Mouse (Mus musculus) Patski (cell line): ENCODE measurements around the gene Gm21188. TPM values are rescaled to one million over a fixed set of nuclear protein-coding genes. Genes with fewer than 3 reads are reported as not detected.
"Not testable (repeated sequence)": the region's sequence is repeated elsewhere in the genome, so short reads cannot be mapped to it uniquely, and the experiment has no call there.

Source experiments
- ATAC-seq: fragments of 100-300 bp; one replicate; pipeline ENCODE4 v1.8.0; 2021
- CTCF ChIA-PET: fragments of 350-600 bp; sonication (Branson Sonifier 250); formaldehyde crosslinking; loops from one replicate; lab custom pipeline; 2022; ENCODE audit warnings: inconsistent platforms; lab: Charles Lee
- POLR2A ChIA-PET: fragments of 350-600 bp; sonication (Branson Sonifier 250); formaldehyde crosslinking; loops from one replicate; lab custom pipeline; 2022; ENCODE audit warnings: antibody characterized with exemption, inconsistent platforms; lab: Charles Lee
- DNase-seq: peaks from one replicate; pipeline ENCODE4 v3.0.0-alpha.2; 2011; ENCODE audit warnings: low read depth, low spot score
- H3K27me3 ChIP-seq: fragments of 371-371 bp; one replicate; pipeline ENCODE4 v1.5.1; 2021
- in situ Hi-C: fragments of 300-500 bp; cut with MboI; formaldehyde crosslinking; loops from 3 replicates; pipeline ENCODE4 v1.11.1; 2018; ENCODE audit warnings: low pct_unique_long_range_greater_than_20kb, mixed read lengths
- polyA plus RNA-seq: library from polyadenylated mRNA; unstranded; gene quantifications from one replicate; pipeline ENCODE4 v1.2.3, GENCODE M21; 2021

The Gm21188 gene
- polyA plus RNA-seq = 0.30 TPM

DNA sequence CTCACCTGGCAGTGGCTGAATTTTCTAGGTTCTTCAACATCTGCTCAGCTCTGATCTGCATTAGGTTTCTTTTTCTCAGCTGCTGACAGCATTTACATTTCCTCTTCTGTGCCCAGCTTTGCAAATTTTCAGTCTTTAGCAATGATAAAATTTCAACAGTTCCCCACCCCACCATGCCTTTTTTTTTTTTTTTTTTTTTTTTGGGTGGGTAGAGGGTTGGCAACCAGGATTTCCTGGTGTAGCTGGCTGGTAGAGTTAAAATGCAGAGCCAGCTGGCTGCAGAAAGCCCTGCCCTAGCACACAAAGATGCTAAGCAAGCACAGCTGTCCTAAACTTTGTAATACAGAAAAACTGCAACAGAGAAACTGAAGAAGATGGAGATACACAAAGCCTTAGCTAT lies at the start of gene Gm21188:
Gm21188 (minus strand) TSS at position 110 of the 400 bp plus-strand sequence.
- in situ Hi-C loops, ATAC-seq, H3K27me3 ChIP-seq, POLR2A ChIA-PET, DNase-seq, CTCF ChIA-PET: not testable (repeated sequence)

DNA sequence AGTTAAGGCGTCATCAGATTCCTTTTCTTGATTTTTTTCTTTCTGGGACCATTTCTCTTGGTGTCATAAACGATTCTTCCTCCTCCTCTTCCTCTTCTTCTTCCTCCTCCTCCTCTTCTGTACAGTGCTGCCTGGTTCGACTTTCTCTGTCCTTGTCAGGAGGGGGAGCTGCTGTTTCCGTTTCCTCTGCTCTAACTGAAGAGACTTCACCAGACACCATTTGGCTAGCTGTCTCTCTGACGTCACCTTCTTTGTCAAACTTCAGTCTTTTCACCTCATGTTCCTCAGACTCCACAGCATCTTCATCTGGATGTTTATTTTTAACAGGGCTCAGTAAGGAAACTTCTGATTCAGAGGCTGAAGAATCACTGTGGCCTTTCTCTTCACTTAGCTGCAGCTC lies 47.3 kb upstream of the Gm21188 start:
- ATAC-seq, in situ Hi-C loops, CTCF ChIA-PET, DNase-seq, H3K27me3 ChIP-seq, POLR2A ChIA-PET: not testable (repeated sequence)

DNA sequence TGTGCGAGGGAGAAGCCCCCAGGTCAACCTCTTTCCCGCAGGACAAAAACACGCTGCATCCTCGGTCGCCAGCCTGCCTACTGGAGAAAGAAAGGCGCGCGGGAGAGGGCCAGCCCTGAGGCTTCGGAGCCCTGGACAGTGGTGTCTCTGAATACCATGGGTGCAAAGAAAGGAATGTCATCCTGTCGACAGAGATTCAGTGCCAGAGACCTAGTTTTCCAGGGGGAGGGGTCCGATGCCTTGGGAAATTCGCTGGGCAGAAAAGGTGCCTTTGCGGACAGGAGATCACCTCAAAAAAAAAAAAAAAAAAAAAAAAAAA lies 44.9 kb upstream of the Gm21188 start:
- peak; percentile 67 for ATAC-seq
- CTCF ChIA-PET, H3K27me3 ChIP-seq, POLR2A ChIA-PET, DNase-seq, in situ Hi-C loops: not testable (repeated sequence)

DNA sequence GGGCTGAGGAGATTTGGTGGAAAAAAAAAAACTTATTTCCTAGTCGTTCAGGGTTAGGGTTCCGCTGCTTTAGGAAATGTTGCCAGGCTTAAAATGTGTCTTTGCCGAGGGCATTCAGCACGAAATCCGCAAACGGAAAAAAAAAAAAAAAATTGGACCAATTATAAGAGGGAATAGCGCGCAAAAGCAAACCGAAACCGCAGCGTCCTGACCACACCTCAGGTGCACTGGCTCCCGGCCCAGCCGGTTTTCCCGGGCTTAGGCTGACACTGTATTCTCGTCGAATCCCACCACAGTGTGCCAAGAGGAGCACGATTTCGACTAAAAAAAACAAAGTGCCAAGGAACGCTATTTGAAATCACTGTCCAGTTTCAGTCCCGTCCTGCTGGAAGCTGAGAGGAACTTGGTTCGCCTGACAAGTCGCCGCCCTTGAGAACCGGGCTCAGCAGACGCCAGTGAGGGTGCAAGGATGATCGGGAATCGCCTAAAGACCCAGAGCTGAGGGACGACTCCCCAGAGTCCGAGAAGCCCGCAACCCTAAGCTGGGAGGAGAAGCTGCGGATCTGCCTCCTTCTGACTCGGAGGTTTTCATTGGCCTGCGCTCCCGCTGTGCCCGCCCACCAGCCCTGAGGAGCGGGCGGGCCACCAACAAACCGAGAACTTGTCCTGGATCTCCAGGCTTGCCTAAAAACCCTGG lies 44.4 kb upstream of the Gm21188 start:
- DNase-seq, POLR2A ChIA-PET, H3K27me3 ChIP-seq, in situ Hi-C loops, CTCF ChIA-PET: not testable (repeated sequence)
- ATAC-seq = peak; percentile 93

DNA sequence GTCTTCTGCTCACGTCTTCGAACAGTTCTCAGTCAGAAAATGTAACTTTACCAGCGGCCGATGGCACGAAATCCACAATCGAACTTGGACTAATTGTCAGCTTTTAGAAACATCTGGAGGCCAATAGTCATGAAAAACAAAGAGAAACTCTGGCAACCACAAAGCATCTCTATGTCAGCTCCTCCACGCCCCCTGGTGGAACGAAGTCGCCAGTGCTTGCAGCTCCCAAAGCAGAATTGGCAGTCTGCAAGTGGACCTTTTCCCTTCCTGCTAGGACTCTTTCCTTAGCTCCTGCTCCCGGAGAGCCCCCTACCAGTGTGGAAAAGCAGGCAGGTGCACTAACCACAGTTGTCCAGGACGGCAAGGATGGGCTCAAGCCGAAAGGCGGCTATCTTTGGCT lies 41.0 kb upstream of the Gm21188 start:
- DNase-seq, in situ Hi-C loops, CTCF ChIA-PET, H3K27me3 ChIP-seq, POLR2A ChIA-PET: not testable (repeated sequence)
- peak; percentile 46 for ATAC-seq

DNA sequence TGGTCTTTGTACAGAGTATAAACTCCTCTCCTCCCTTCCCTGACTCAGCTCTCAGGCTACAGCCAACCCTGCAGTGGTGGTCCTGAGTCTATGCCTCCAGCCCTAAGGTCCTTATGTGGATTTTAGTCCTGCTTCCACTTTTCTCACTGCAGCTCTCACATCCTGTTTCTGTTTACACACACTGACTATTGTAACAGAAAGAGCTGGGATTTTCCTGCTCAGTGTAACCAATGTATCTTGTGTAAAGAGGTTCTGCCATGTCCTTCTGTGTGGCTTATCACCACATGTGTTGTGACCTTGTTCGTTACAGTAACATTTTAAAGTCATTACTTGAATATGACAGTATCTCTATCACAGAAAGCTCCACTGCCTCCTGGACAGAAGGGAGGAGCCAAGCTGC lies 27.6 kb upstream of the Gm21188 start:
- H3K27me3 ChIP-seq, POLR2A ChIA-PET, CTCF ChIA-PET, DNase-seq, in situ Hi-C loops, ATAC-seq: not testable (repeated sequence)

DNA sequence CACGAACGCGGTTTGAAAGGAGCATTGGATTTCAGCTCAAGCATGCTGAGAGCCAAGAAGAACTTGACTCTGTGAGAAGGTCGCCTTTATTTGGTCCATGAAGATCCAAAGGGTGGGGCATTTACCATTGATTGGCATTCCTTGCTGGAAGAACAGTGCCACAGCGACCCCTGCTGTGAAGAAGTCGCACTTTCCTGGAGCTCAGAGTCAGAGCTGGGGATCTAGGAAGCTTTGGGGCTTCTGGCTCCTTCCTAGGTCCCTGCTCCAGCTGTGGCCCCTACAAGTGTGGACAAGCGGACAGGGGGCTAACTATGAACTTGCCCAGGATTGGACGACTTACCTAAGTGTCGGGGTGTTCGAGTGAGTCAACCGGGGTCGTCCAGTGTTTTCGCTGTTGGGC lies 18.9 kb upstream of the Gm21188 start:
- H3K27me3 ChIP-seq, DNase-seq, CTCF ChIA-PET, in situ Hi-C loops, POLR2A ChIA-PET, ATAC-seq: not testable (repeated sequence)

DNA sequence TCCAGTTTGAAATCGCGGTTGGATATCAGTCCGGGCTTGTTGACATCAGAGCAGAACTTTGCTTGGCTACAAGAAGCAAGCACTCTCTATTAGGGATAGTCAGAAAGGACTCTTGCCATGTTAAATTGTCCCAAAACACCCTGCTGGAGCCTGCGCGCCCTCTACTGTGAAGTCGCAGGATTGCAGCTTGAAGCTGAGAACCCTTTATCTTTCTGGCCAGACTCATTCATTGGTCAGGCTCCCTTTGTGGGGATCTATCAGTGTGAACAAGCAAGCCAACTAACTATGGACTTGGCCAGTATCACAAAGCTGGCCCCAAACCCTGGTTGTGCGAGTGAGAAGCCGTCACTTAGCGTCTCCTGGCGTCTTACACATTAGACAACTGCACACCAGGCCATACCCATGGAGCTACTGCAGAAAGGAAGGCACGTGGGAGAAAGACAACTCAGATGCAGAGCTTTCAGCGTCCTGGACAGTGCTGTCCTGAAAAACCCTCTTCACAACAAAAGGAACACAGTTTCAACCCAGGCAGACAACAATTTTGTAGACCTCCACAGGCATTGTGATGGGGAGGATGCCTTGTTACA lies 18.1 kb upstream of the Gm21188 start:
- DNase-seq, in situ Hi-C loops, ATAC-seq, CTCF ChIA-PET, POLR2A ChIA-PET, H3K27me3 ChIP-seq: not testable (repeated sequence)

DNA sequence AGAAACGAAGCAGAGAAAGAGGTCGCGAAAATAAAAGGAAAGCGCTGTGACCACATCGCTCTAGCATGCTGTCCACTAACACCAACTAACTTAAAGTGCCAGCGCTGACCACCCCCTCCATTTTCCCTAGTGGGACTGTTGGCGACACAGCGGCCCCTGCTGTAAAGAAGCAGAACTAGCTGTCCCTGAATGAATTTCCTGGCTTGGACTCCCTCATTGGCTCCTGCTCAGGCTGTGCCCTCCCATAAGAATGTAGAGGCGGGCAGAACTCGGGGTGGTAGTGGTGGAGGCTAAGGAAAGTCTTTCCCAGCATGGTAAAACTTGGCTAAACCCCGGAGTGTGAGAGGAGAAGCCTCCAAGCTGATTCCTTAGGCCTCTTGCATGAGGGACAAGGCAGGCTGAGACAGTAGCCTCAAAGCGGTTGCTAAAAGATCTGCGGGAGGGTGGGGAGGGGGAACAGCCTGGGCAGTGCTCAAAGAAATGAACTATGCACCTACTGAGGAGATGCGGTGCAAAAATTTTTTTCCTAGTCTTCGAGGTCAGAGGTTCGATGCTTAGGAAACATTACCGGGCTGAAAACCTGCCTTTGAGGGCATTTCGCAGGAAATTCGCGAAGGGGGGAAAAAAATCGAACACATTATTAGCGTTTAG lies 11.6 kb upstream of the Gm21188 start:
- H3K27me3 ChIP-seq, in situ Hi-C loops, DNase-seq, CTCF ChIA-PET, ATAC-seq, POLR2A ChIA-PET: not testable (repeated sequence)

DNA sequence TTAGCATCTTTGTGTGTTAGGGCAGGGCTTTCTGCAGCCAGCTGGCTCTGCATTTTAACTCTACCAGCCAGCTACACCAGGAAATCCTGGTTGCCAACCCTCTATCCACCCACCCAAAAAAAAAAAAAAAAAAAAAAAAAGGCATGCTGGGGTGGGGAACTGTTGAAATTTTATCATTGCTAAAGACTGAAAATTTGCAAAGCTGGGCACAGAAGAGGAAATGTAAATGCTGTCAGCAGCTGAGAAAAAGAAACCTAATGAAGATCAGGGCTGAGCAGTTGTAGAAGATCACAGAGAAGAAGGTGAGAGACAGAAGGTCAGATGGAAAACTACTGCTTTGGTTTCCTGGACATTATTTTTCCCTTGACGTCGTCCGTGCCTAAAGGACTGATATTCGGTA lies 10.9 kb upstream of the Gm21188 start:
- POLR2A ChIA-PET = not testable (repeated sequence)

DNA sequence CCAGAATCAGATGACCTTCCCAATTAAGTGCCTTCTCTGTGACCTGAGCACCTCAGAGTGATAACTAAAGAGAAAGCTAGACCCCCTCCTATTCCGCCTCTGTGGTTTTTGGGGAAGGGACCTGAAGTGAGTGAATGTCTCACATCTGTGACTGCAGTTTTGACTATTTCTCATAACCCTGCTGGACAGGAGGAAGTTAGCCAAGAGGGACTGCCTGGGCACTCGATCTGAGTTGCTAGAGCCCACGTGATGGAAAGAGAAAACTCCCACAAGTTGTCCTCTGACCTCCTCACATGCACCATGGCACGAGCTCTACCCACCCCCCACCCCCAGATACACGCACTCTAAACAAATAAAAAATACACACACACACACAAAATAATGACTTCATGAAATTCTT lies 3.4 kb downstream of the Gm21188 start:
- ATAC-seq, H3K27me3 ChIP-seq, in situ Hi-C loops, CTCF ChIA-PET, POLR2A ChIA-PET, DNase-seq: not testable (repeated sequence)

More for the DNA sequence above, 10.9 kb upstream of the Gm21188 start:
- ATAC-seq, CTCF ChIA-PET, H3K27me3 ChIP-seq, DNase-seq, in situ Hi-C loops: not testable (repeated sequence)

DNA sequence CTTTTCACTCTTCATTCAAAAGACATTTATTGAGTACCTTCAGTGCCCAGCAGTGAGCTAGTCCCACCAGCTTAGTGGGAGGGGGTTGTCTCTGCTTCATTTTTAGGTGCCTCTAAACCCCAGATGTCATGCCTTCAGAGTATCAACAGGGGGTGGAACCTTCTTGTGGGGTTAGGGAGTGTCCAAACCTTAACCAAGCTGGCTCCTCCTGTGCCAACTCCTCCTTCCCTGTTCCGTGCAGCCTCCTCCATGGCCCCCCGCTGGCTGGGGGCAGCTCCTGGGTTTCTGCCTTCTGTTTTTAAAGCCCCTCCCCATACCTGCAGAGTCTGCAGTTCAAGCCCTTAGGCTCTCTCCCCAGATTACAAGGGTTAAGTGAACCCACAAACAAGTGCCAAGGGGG lies 3.8 kb downstream of the Gm21188 start:
- in situ Hi-C loops, ATAC-seq, DNase-seq, CTCF ChIA-PET, POLR2A ChIA-PET, H3K27me3 ChIP-seq: not testable (repeated sequence)

DNA sequence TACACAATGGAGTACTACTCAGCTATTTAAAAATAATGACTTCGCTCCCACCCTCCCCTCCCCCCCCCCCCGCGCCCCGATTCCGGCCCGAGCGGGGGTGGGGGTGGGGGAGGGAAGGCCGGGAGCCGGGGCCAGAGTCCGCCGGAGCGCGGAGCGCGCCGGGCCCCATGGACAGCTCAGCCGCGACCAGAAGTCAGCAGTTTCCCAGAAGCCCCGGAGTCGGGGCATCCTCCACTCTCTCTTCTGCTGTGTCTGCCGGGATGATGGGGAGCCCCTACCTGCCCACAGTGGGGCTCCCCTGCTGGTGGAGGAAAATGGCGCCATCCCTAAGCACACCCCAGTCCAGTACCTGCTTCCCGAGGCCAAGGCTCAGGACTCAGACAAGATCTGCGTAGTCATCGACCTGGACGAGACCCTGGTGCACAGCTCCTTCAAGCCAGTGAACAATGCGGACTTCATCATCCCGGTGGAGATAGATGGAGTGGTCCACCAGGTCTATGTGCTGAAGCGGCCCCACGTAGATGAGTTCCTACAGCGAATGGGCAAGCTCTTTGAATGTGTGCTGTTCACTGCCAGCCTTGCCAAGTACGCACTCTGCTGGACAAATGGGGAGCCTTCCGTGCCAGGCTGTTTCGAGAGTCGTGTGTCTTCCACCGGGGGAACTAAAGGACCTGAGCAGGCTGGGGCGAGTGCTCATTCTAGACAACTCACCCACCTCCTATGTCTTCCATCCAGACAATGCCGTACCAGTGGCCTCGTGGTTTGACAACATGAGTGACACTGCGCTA lies 5.4 kb downstream of the Gm21188 start:
- in situ Hi-C loops, ATAC-seq, H3K27me3 ChIP-seq, CTCF ChIA-PET, POLR2A ChIA-PET, DNase-seq: not testable (repeated sequence)

DNA sequence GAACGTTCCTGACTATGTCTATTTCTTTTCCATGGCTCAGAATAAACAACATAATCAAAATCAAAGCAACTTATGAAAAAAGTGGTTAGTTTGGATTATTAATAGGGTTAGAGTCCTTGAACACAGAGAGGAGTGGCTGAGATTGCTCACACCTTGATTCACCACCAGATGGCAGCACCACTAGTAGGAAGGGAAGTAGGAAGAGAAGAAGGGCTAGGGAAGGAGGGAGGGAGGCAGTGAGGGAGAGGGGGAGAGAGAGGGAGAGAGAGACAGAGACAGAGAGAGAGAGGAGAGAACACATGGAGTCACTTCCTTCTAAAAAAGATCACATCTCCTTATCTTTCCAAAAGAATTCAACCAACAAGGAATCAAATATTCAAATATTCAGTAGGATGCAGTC lies 10.8 kb downstream of the Gm21188 start:
- DNase-seq, POLR2A ChIA-PET, in situ Hi-C loops, H3K27me3 ChIP-seq, CTCF ChIA-PET: not testable (repeated sequence)
- peak; percentile 67 for ATAC-seq

DNA sequence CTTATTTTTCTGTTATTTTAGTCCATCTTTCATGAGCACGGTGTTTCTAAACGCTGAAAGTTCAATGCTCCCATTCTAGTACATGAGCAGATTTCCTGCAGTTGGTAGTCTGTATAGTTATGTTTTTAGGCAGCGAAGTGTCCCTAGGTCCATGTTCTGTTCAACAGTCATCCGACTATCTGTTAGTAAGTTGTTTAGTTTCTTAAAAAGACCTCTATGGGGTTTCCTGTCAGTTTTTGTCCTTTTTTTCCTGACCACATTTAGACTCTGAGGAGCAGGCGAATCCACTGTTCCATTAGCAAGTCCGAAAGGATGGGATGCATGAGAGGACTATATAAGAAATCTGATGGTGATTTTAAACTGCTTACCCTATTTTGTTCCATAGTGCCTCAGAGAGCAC lies 14.1 kb downstream of the Gm21188 start:
- H3K27me3 ChIP-seq, POLR2A ChIA-PET, DNase-seq, in situ Hi-C loops, ATAC-seq, CTCF ChIA-PET: not testable (repeated sequence)
